ENCODE assay signal across 33 mouse cellular contexts in the genomic region with DNA sequence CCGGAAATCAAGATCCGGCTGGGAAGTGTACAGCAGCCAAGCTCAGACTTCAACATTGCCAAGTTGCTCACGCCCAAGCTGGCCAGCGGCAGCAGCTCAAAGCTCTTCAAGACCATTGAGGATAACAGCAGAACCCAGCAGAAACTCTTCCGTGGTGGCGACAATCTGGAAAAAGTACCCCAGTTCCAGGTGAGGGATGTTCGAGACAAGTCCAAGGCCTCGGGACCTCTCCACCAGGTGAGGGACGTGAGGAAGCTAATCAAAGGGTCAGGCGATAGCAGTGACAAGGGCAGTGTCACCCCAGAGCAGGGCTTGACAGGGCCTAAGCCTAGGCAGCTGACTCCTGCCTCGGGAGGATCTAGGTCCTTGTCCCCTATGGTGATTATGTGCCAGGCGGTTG. TPM values are rescaled to one million over a fixed set of nuclear protein-coding genes. Genes with fewer than 3 reads are reported as not detected.
DNase-seq lines count a peak whose midpoint lies in the region; ATAC-seq and TF ChIP-seq lines count a peak whose summit lies in the region.
"Had no signal": no experiment of that assay in that cellular context is flagged by ENCODE, and none has a peak within 500 bp of the region (broad histone marks: within the 10 kb centered on the region; RNA-seq: fewer than 3 reads in every experiment).

No protein-coding gene starts in this region.

- no peak overlapping the region for H3K27ac ChIP-seq in heart, embryonic 11.5 days (ENCODE audit: low read depth, low read length)
- peak overlapping the region in 1 of 2 experiments; percentile 97; a peak in 2 of 4 replicates for H3K27ac ChIP-seq in heart, embryonic 14.5 days (replicated peaks in 1 of 2; ENCODE audit: control insufficient read depth in 1 of 2, insufficient read depth in 1 of 2, low read depth in 2 of 2, low read length in 2 of 2)
- H3K27ac ChIP-seq: hindbrain, embryonic 10.5 days; hindbrain, embryonic 15.5 days; layer of hippocampus, adult 2 months; left cerebral cortex, adult 2 months; liver, embryonic 13.5 days; midbrain, embryonic 13.5 days; neural tube, embryonic 15.5 days had no signal

- H3K79me2 ChIP-seq in myocyte (ENCODE audit: control insufficient read depth, insufficient read depth): peaks cover 78% of the 10 kb centered on the region

- intact Hi-C loops in gastrocnemius, postnatal 14 days (cut with DNase I; ENCODE audit: low total_unique reads): no loop called here

- peaks cover 47% of the 10 kb centered on the region for H3K4me1 ChIP-seq in heart, embryonic 11.5 days (ENCODE audit: control insufficient read depth, insufficient read depth, low read length)
- peaks cover 33 to 48% of the 10 kb centered on the region in 2 experiments for H3K4me1 ChIP-seq in heart, embryonic 14.5 days (ENCODE audit: control insufficient read depth in 2 of 2, insufficient read depth in 2 of 2, low read length in 2 of 2)
- H3K4me1 ChIP-seq: liver, embryonic 13.5 days had no signal

- peak overlapping the region; percentile 75 for H3ac ChIP-seq in myocyte (ENCODE audit: control insufficient read depth, insufficient read length)

- H3K9me3 ChIP-seq in heart, embryonic 11.5 days (replicated peaks; ENCODE audit: control insufficient read depth, low read length): no peaks in the 10 kb centered on the region
- H3K9me3 ChIP-seq in heart, embryonic 14.5 days (ENCODE audit: control insufficient read depth, low read length): no peaks in the 10 kb centered on the region
- H3K9me3 ChIP-seq: hindbrain, embryonic 10.5 days; hindbrain, embryonic 15.5 days; liver, embryonic 13.5 days; midbrain, embryonic 13.5 days; neural tube, embryonic 15.5 days had no signal

- no peaks in the 10 kb centered on the region for H3K36me3 ChIP-seq in heart, embryonic 11.5 days (ENCODE audit: control insufficient read depth, insufficient read depth, low read length)
- H3K36me3 ChIP-seq in heart, embryonic 14.5 days (ENCODE audit: control insufficient read depth, insufficient read depth, low read length): no peaks in the 10 kb centered on the region
- H3K36me3 ChIP-seq in myocyte (ENCODE audit: control insufficient read depth, insufficient read depth): peaks cover 12% of the 10 kb centered on the region
- H3K36me3 ChIP-seq: hindbrain, embryonic 10.5 days; hindbrain, embryonic 15.5 days; liver, embryonic 13.5 days; midbrain, embryonic 13.5 days; neural tube, embryonic 15.5 days had no signal

- no peaks in the 10 kb centered on the region for H3K27me3 ChIP-seq in heart, embryonic 11.5 days (ENCODE audit: control insufficient read depth, insufficient read depth, low read length)
- H3K27me3 ChIP-seq in heart, embryonic 14.5 days (ENCODE audit: control insufficient read depth, insufficient read depth, low read length): no peaks in the 10 kb centered on the region
- no peaks in the 10 kb centered on the region for H3K27me3 ChIP-seq in myocyte (ENCODE audit: control insufficient read depth, insufficient read depth, insufficient read length)
- H3K27me3 ChIP-seq: hindbrain, embryonic 15.5 days; liver, embryonic 13.5 days; neural tube, embryonic 15.5 days had no signal

- no peak for ATAC-seq in heart, embryonic 11.5 days (replicated peaks; ENCODE audit: insufficient number of reproducible peaks, low FRiP score, low TSS enrichment)
- no peak for ATAC-seq in heart, embryonic 14.5 days (ENCODE audit: insufficient number of reproducible peaks, insufficient read depth, low FRiP score, low read depth)
- ATAC-seq: lung, postnatal 0 days; midbrain, embryonic 13.5 days had no signal

- DNase-seq in gastrocnemius, postnatal 14 days: peak; percentile 21
- DNase-seq in gastrocnemius, adult 18-20 months (ENCODE audit: low spot score): no peak
- no peak for DNase-seq in heart, postnatal 4 days
- no peak for DNase-seq in c-Kit-positive CD71-positive TER-119-positive erythroid progenitor cells, embryonic 14.5 days (ENCODE audit: low spot score)
- DNase-seq: adrenal gland, postnatal 25 days; cerebellum, adult 2 months; cerebellum, postnatal 14 days; kidney, adult 18-20 months; liver, embryonic 13.5 days; lung, adult 18-20 months; lung, postnatal 4 days; retina, postnatal 1 day; right cerebral cortex, postnatal 14 days; thymus, postnatal 4 days had no signal

- no peak for TF ChIP-seq POLR2A in myocyte (IDR thresholded peaks at IDR 0.05; ENCODE audit: insufficient read length, low read depth)

- H3K4me3 ChIP-seq in heart, embryonic 11.5 days (ENCODE audit: low read depth, low read length): no peak overlapping the region
- peak overlapping the region; percentile 40 to 50 for H3K4me3 ChIP-seq in heart, embryonic 14.5 days (ENCODE audit: control insufficient read depth in 1 of 2, insufficient read depth in 1 of 2, low read depth in 1 of 2, low read length in 2 of 2)
- H3K4me3 ChIP-seq in myocyte: peak overlapping the region; percentile 86
- H3K4me3 ChIP-seq: erythroblast, embryonic 14.5 days; hindbrain, embryonic 10.5 days; hindbrain, embryonic 15.5 days; layer of hippocampus, adult 2 months; left cerebral cortex, adult 2 months; liver, embryonic 13.5 days; megakaryocyte, embryonic 14.5 days; midbrain, embryonic 13.5 days; neural tube, embryonic 15.5 days had no signal

- 88% methylated on average over 12 of the region's 12 CpGs for WGBS in heart, embryonic 11.5 days (ENCODE audit: insufficient replicate concordance)
- 84% methylated on average over 12 of the region's 12 CpGs for WGBS in heart, embryonic 14.5 days

- peak overlapping the region; percentile 67 for H3K4me2 ChIP-seq in heart, embryonic 11.5 days
- H3K4me2 ChIP-seq in heart, embryonic 14.5 days (ENCODE audit: low read length): peak overlapping the region; percentile 80
- H3K4me2 ChIP-seq in myocyte (ENCODE audit: low read depth): peak overlapping the region; percentile 93
- H3K4me2 ChIP-seq: hindbrain, embryonic 15.5 days; liver, embryonic 13.5 days; midbrain, embryonic 13.5 days; neural tube, embryonic 15.5 days had no signal

- H3K9ac ChIP-seq in heart, embryonic 11.5 days (ENCODE audit: low read depth, low read length): no peak overlapping the region
- H3K9ac ChIP-seq in heart, embryonic 14.5 days (ENCODE audit: low read length): peak overlapping the region; percentile 87
- H3K9ac ChIP-seq: hindbrain, embryonic 15.5 days; liver, embryonic 13.5 days; midbrain, embryonic 13.5 days; neural tube, embryonic 15.5 days had no signal

TF ChIP-seq in myocyte, 11 proteins besides CTCF, POLR2A, EP300 and RAD21:
- TF ChIP-seq POLR2AphosphoS2 (IDR thresholded peaks at IDR 0.05; ENCODE audit: insufficient read length, low read depth) (peak; percentile 38), E2F4 (IDR thresholded peaks at IDR 0.05; ENCODE audit: insufficient read depth) (no peak)

RNA-seq across cellular contexts. Expression of gene Gm5105, which starts 0.9 kb away (rescaled TPM):
- total RNA-seq in gastrocnemius, postnatal 14 days (2021): 1 to 10 TPM; 1.4 to 1.6 TPM
- 1 to 10 TPM; 1.3 TPM for total RNA-seq in gastrocnemius, adult 18-20 months (2021)
- 0.89 TPM in 1 of 2 replicates, not detected in the other for polyA plus RNA-seq in heart, embryonic 11.5 days (2014; fragmentation: Nextera tagmentation; extraction: Ambion mirVana)
- total RNA-seq in heart, postnatal 4 days (2021): 1 to 10 TPM in 1 of 2 experiments, under 1 TPM in 1; 0.48 to 1.0 TPM
- polyA plus RNA-seq in heart, embryonic 14.5 days (2014; fragmentation: Nextera tagmentation; extraction: Ambion mirVana): 0.57 and 0.89 TPM in 2 replicates
- 0.24 TPM for polyA plus RNA-seq in myocyte (2012; fragmentation: generic; extraction: Trizol)
- total RNA-seq: adrenal gland, adult 18-20 months; adrenal gland, postnatal 25 days; MEL had no signal
- polyA plus RNA-seq: erythroblast, embryonic 14.5 days; forebrain, embryonic 11.5 days; hindbrain, embryonic 10.5 days; liver, embryonic 13.5 days; midbrain, embryonic 13.5 days; stomach, embryonic 14.5 days; testis, adult 2 months; thymus, postnatal 0 days had no signal

RNA-seq across cellular contexts. Expression of gene 1110002E22Rik, which starts 3.3 kb away (rescaled TPM):
- total RNA-seq in gastrocnemius, postnatal 14 days (2021): 100 to 1,000 TPM; 105 to 170 TPM
- 100 to 1,000 TPM in 1 of 2 experiments, 10 to 100 TPM in 1; 98.9 to 131 TPM for total RNA-seq in gastrocnemius, adult 18-20 months (2021)
- polyA plus RNA-seq in heart, embryonic 11.5 days (2014; fragmentation: Nextera tagmentation; extraction: Ambion mirVana): 6.3 and 8.3 TPM in 2 replicates
- 10 to 100 TPM; 56.0 to 60.4 TPM for total RNA-seq in heart, postnatal 4 days (2021)
- 16.5 and 18.7 TPM in 2 replicates for polyA plus RNA-seq in heart, embryonic 14.5 days (2014; fragmentation: Nextera tagmentation; extraction: Ambion mirVana)
- polyA plus RNA-seq in myocyte (2012; fragmentation: generic; extraction: Trizol): 22.3 TPM
- total RNA-seq: monocyte, adult 5-6 weeks had no signal
- polyA plus RNA-seq: erythroblast, embryonic 14.5 days; forebrain, embryonic 11.5 days had no signal
